Mouse (Mus musculus): ENCODE results near the gene Fam117b.

Gene Fam117b

GRCm38 (mm10) chr1:59913195-59913868 lies 526 bp downstream of the Fam117b start:
- peak; percentile 51 for DNase-seq (ENCODE audit: inconsistent ontology term)

DNA sequence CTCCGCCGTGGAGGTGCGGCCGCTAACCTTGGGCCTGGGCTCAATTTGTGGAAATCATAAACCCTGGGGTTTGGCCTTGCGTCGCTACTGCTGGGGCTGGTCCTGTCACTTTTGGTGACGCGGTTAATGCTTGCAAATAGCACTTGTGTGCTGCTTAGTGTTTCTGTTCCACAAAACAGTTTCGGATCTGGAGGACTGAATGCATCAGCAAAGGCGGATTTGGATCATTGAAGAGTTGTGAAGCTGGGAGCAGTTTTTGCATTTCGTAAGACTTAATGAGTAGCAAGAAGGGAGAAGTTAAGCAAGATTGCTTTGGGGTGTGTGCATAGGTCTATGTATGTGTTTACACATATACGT lies 1.0 kb downstream of the Fam117b start:
- DNase-seq (ENCODE audit: inconsistent ontology term) = no peak

- no peak for DNase-seq (ENCODE audit: inconsistent ontology term)
These were observed 2.0 kb downstream of the Fam117b start for GRCm38 (mm10) chr1:59914799-59915198.

DNA sequence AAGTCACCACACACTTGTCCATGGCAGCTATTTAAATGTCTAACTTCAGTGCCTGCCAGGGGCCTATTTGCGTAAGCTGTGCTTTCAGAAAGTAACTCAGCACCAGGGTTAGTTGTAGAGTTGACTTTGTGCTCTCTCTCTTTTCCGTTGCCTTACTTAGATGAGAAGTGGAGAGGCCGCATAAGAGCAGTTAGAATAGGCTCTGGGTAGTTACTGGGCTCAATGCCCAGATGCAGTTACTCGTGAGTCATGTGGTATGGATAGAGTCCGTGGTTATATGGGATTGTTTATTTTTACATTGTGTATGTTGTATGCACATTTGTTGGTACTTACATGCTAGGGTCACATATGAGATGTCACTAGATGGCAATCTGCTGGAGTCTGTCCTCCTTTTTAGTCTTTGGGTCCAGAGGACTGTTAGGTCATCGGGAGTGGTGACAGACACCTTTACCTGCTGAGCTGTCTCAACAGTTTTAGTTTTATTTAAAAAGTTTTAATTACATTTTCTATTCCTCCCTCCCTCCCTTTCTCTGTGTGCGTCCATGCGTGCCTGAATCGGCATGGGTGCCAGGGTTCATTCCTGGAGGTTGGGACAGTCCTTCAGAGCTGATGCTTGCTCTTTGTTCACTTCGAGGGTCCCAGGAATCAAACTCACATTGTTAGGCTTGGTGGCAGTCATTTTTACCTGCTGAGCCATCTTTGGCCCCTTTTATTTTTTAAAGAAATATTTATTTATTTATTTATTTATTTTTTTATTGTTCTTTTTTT lies 3.2 kb downstream of the Fam117b start:
- DNase-seq (ENCODE audit: inconsistent ontology term) = no peak

GRCm38 (mm10) chr1:59917401-59917800 lies 4.6 kb downstream of the Fam117b start:
- DNase-seq (ENCODE audit: inconsistent ontology term) = no peak

DNA sequence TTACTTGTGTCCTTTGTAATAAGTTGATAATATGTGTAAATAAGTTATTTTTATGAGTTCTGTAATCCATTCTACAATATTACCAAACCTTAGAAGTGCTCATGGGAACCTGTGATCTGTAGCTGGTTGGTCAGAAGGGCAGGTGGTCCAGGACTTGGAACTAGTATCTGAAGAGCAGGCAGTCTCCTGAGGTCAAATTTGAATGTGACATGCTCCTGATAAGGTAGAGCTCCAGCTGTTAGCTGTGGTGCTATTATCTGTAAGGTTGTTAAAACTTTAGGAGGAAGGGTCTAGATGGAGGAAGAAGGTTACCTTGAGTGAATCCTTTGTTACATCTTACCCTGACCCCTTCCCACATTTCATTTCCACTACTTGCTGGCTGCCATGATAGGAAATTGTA lies 5.3 kb downstream of the Fam117b start:
- DNase-seq (ENCODE audit: inconsistent ontology term) = no peak

DNA sequence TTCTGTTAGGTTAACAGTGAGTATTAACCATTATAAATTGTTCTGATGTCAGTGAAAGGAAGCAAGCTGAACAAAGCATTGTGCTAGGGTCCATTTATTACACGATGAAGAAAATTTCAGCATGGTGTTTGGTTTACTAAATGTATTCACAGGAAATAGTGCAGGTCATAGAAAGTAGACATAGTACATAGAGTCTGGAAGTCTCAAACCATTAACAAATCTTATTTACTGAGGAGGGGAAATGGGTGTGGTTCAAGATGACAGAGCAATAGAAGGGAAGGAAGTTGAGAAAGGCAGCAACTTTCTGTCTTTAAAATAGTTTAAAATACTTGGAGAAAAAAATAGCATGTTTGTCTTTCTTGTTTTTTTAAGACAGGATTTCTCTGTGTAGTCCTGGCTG lies 10.4 kb downstream of the Fam117b start:
- DNase-seq (ENCODE audit: inconsistent ontology term) = no peak

GRCm38 (mm10) chr1:59923673-59924072 lies 10.9 kb downstream of the Fam117b start:
- DNase-seq (ENCODE audit: inconsistent ontology term) = no peak

DNA sequence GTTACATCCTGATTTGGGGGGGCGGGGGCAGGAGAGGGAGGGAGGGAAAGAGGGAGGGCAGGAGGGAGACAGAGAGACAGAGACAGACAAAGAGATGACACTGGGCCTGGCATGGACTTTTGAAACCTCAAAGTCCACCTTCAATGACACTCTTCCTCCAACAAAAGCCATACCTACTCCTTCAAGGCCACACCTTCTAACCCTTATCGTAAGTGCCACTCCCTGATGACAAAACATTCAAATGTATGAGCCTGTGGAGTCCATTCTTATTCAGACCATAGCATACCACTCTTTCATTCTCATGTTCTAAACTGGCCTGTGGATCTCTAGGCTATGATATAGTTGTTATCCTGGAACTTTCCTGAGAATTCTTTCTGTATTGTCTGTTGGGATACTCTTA lies 11.6 kb downstream of the Fam117b start:
- DNase-seq (ENCODE audit: inconsistent ontology term) = no peak

DNA sequence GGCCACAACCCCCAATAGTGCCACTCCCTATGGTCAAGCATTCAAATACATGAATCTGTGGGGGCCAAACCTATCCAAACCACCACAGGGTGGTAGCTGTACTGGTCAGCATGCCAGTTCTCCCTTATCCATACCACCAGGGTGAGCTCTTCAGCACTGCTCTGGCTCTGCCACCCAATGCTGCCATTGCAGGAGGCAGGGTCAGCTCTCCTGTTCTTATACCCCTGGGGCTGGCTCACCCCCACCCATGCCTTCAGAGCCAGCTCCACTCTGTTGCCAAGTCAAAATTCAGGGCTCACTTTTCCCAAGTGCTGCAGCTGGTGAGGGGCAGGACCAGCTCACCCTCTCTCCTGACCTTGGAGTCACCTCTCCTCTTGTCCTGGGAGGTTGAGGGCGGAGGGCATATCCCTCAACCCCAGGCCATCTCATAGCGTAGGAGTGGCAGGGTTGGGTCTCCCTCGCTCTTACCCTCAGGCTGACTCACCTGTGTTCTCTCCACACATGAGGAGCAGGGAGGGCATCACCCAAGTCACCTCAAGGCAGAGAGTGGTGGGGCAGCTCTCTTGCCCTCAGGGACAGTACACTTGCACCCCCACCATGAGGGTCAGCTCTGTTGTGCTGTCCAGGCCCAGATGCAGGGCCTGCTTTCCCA lies 13.3 kb downstream of the Fam117b start:
- DNase-seq (ENCODE audit: inconsistent ontology term) = no peak

DNA sequence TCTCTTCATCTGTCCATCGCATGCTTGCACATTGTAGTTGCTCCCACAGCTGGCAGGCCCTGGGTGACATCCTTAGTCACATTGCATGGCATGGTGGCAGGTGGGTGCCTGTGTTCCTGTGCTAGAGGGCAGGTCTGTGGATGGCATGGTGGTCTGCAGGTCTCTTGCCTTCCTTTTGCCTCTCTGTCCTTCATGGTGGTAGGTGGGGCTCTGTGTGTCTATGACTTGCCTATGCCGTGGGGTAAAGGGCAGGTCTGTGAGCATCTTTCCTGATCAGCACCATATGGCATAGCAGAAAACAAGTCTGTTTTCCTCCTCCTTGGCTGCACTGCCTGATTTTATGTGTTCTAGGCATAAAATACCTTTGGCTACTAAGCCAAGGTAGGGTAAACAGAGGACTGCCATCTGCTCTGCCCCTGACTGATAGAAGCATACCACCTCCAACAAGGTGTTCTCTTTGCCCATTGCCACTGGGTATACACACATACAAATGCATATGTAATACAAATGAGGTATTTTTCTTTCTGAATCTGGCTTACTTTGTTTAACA lies 14.4 kb downstream of the Fam117b start:
- DNase-seq (ENCODE audit: inconsistent ontology term) = no peak

- no peak for DNase-seq (ENCODE audit: inconsistent ontology term)
These were observed 18.1 kb downstream of the Fam117b start for GRCm38 (mm10) chr1:59930926-59931325.

DNA sequence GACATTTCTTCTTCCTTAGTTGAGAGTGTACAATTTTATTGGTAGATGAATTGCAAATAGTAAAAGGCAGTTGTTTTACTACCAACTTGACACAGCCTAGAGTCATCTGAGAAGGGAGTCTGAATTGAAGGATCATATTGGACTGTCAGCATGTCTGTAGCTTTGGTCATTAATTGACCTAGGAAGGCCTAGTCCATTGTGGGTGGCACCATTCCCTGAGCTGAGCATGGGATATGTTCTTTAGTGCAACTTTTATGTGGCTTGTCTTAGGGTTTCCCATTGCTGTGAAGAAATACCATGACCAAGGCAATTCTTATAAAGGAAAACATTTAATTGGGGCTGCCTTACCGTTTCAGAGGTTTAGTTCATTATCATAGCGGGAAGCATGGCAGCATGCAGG lies 20.2 kb downstream of the Fam117b start:
- no peak for DNase-seq (ENCODE audit: inconsistent ontology term)

DNA sequence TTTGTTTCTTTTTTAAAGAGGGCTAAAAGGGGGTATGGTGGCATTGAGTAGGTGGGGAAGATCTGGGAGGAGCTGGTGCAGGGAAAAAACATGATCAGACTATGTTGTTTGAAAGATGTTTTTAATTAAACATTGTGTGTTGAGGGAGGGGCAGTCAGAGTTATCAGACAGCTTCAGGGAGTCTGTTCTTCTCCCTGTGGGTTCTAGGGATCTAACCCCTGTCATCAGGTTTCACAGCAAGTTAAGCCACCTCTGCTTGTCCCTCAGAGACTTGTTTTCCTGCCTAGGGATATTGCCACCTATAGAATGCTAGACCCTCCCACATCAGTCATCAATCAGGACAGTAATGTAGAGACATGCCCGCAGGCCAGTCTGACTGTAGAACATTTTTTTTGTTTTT lies 28.3 kb downstream of the Fam117b start:
- no peak for DNase-seq (ENCODE audit: inconsistent ontology term)

DNA sequence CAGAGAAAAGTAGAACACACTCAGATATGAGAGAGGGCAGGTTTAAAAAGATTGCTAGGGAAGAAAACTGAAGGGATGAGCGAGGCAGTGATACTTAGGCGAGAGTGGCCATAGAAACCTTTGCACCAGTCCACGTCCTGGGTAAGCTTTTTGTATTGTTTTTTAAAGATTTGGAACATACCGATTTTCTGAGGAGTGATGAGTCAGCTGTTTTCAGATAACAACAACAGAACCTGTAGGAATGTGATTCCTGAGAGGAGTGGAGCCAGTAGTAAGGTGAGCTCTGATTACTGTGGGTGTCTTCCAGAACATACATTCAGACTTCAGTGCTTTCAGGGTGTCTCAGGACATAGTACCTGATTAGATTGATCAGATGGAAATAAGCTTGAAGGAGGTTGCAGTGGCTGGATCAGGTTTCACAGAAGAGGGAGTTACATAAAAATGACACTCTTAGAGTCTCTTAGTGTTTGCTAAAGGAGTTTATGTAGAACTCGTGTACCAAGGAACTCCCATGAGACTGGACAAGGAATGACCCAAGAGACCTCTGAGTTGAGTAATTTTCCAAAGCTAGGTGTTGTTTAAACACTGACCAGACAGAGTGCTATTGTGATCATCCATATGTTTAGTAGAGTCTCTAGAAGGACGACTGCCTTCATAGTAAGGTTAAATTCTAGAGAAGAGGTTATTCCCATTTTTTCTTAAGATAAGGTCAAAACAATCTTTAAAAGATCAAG lies 29.4 kb downstream of the Fam117b start:
- no peak for DNase-seq (ENCODE audit: inconsistent ontology term)

- DNase-seq (ENCODE audit: inconsistent ontology term) = no peak
These were observed 31.0 kb downstream of the Fam117b start for GRCm38 (mm10) chr1:59943825-59944224.

DNA sequence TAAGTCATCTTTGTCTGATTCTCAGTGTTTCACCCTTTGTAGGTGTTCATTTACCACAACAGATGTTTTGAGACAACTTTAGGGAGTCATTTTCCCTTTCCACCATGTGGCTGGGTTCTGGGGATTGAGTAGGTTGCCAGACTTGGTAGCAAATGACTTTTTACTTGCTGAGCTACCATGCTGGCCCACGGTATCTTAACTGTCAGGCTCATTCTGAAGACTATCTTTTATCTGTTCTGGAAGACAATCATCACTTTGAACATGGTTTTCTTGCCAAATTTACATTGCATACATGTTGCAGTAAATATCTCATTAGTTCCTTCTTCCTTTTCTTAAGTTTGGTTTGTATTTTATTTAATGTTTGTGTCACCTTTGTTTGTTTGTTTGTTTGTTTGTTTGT lies 33.2 kb downstream of the Fam117b start:
- DNase-seq (ENCODE audit: inconsistent ontology term) = no peak

DNA sequence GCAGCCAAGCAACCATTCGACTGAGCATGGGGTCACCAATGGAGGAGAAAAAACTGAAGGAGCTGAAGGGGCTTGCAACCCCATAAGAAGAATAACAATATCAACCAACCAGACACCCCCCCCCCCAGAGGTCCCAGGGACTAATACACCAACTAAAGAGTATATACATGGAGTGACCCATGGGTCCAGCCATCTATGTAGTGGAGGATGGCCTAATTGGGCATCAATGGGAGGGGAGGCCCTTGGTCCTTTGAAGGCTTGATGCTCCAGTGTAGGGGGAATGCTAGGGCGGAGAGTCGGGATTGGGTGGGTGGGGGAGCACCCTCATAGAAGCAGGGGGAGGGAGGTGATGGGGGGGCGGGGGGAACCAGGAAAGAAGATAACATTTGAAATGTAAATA lies 34.7 kb downstream of the Fam117b start:
- no peak for DNase-seq (ENCODE audit: inconsistent ontology term)

- DNase-seq (ENCODE audit: inconsistent ontology term) = no peak
These were observed 44.4 kb downstream of the Fam117b start for GRCm38 (mm10) chr1:59957206-59957605.

- DNase-seq (ENCODE audit: inconsistent ontology term) = no peak
These were observed 47.1 kb downstream of the Fam117b start for GRCm38 (mm10) chr1:59959941-59960340.

DNA sequence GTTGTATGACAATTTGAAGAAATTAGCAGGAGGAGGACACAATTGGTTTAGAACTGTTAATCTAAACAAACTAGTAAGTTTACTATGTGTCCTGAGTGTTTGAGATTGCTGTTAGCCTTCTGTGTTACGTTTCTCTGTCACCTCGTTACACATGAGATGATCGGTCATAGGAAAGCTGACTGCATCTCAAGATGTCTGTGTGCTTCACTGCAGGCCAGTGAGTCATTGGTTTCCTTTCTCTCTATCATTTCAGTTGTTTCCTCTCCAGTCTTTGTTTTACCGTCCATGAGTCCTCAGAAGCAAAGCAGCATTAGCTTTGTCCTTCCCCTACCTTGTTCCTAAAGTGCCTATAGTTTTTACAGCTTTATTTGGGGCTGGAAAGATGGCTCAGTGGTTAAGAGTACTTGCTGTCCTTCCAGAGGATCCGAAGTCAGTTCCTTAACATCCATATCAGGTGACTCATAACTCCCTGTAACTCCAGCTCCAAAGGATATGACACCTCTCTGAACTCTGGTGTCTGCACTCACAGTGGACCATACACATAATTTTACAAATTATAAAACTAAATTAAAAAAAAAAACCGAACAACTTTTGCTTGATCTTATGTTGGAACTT lies 53.5 kb downstream of the Fam117b start:
- peak; percentile 2 for DNase-seq (ENCODE audit: inconsistent ontology term)

GRCm38 (mm10) chr1:59967291-59967690 lies 54.5 kb downstream of the Fam117b start:
- DNase-seq (ENCODE audit: inconsistent ontology term) = no peak
